Mouse (Mus musculus): ENCODE results near the gene Akain1.
A peak's percentile ranks its signal among the peaks of the same experiment; 100 is the strongest.

Gene Akain1

DNA sequence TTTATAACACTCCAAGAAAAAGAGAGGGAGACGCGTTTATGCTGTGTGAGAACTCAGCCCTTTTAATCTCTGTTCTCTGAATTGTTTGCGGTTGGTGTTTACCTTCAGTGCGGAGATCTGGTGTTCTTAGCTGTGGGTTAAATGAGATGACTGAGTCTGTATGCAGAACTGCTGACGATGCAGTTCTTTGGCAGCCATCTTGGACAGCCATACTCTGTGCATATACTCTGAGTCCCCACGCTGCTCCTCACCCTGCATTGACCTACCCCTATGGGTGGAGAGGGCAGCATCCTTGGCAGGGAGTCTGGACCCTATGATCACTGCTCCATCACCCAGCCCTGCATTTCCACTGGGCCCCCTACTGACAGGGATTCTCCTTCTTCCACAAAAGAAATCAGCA lies 48.8 kb downstream of the Akain1 start:
- no peak for DNase-seq

DNA sequence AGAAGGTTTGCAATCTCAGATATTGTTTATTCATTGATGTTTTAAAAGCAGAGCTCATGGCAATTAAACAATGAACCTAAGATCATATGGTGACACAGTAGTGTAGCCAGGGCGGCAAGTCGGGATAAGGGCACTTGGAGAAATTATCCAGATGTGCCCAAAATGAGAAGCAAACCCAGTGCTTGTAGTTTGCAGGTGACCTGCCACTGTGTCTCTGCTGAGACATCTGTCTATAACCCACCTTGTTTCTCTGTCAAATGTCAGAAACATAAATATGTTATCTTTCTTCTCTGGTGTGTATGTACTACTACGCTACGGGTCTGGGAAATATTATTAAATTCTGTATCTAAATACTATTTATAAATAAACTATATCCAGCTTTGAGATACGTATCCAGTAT lies 49.7 kb downstream of the Akain1 start:
- DNase-seq: no peak

DNA sequence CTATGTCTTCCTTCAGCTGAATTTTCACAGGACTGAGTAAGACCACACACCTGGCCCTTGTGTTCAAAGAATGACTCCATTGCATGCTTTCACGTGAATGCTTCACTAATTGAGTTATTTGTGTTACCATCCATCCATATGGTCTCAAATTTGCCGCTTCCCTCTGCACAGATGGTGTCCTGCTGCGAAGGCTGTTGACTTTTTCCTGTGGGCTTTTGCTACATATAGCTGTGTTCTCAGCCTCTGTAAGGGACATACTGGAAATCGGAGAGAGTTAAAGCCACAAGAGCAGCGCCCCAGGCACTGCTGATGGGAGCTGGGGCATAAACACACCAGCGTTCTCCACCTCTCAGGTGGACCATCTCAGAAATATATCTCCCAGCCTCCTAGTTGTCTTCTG lies 53.2 kb downstream of the Akain1 start:
- peak; percentile 8 for DNase-seq

DNA sequence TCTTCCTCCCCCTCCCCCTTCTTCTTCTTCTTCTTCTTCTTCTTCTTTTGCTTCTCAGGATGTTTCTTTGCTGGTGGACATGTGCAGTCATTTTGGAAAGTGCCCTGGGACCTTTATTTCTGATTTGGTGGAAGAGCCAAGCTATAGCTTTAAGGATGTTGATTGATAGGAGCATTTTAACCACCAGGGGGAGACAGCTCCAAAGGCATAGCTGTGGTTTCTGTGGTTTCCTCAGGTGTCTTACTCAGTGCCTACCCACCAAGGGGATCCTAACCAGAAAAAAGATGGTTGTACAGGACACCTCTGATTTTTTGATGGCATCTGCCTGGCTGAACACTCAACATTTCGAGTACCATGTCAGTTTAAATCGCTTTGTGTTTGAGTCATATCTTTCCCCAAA lies 56.4 kb downstream of the Akain1 start:
- no peak for DNase-seq

DNA sequence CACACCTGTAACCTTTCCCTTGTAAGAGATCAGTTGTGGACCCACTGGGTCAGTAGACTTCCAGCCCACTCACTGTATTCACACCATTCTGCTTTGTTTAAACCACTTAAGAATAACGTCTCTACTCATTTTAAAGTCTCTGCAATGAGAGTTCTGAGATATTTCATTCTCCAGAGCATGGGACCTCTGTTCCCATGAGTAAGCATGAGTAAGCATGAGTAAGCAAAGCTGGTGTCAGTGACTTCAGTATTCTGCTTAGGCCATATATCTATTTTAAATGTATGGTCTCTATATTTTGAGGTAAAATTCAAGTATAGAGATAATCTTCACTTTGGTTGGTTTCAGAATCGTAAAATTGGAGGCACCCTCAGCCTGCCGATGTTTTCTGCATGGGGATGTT lies 57.0 kb downstream of the Akain1 start:
- DNase-seq: no peak

DNA sequence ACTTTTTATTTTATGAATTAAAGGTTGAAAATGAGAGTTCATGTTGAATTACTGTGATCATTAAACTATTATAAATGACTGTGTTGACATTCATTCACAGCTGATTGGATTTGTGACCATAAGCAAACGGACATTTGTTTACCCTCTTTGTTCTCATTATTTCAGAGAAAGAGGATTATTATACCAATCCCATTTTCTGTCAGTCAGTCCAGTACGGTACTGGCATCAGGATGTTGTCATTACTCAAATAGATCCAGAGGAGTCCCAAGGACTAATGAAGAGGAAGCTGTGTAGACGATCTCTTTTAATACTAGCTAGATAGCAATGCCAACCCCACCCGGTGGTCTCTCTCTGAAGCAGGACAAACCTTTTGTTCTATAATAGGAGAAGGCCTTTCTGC lies 58.2 kb downstream of the Akain1 start:
- DNase-seq: no peak

DNA sequence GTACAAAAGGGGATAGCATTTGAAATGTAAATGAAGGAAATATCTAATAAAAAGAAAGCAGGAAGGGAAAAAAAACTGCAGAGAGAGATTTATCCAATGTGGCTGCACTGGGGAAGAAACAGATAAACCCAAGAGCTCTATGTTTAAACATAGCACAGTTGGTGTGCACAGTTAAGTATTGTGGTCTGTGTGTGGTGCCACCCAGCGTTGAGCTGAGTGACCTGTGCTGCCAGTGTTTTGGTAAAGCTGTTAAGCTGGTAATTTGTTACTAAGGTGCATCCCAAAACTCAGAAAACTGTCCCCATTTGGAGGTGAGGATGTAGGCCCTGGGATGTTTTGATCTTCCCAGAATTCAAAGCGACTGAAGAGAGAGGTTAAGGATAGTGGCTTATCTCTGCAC lies 59.8 kb downstream of the Akain1 start:
- DNase-seq: no peak

DNA sequence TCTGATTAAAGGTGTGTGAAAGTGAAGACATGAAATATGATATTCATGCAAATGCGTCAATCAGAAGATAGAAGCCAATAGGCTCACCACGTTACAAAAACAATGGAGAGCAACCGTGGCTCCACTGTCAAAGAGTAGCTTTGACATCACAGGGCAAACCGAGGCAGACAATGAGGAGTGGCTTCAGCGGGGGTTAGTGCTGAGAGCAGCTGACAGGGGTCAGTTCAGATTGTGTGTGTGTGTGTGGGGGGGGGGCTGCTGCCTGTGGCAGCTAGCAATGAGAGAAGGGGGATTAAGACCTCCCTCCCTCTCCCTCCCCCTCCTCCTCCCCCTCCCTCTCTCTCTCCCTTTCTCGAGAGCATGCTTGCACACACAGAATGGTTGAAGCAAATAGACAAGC lies 60.3 kb downstream of the Akain1 start:
- DNase-seq: no peak

DNA sequence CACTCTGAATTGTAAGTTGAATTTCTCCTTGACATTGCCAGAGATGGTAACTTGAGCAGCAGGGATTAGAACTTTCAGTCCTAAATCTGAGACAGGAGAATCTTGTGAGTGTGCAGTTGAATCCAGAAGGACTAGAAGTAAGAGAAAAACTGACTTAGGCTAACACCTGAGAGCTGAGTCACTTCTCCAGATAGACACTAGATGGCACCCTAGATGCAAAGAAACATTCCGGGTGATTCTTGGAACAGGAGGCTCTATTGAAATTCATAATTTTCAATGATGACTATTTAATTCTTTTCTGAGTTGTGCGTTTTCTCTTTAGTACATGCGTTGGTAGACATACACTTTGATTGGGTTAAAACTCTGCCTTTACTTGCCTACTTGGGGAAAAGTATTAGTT lies 66.9 kb downstream of the Akain1 start:
- peak; percentile 15 for DNase-seq

DNA sequence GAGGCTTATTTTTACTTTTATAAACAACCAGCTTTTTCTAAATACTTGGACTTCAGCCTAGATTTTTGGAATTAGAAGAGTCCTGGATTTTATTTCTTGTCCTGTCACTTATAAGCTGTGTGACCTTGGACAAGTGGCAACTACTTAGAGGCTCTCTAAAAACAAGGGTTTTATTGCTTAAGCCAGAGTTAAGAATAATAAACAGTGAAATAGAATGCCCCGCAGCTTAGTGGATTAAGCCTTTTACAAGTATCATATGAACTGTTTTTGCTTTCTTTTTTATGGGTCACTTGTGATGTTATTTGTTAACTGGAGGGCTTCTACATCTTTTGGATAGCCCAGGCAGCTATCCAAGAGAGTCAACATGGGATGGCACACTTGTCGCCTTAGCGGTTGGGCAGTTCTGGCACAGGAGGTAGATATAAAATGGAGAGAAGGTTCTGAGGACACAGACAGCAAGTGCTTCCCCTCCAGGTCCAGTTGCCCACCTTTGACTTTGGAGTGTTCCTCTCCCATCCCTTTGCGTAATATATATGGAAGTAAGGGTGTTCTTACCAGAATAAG lies 77.3 kb downstream of the Akain1 start:
- DNase-seq: no peak

DNA sequence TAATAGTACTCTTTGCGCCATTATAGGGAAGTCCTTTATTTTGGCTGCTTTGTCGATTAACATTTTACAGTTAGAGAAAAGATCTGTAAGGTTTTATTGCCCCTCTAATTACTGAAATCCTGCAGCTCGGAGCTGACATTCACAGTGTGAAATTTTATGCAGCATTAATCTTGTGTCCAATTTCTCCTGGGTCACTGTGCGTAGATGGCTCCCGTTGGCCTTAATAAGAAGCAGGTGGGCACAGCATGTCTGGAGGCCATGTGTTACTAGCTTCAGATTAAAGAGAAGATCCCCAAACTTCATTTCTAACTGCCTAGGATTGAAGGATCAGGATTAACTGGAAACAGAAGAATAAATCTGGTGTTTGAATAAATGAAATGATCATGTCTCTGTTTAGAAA lies 92.3 kb downstream of the Akain1 start:
- DNase-seq: no peak

Measured in cerebellum, adult 8-10 months (tissue).